Mouse (Mus musculus) embryo, embryonic 9.5 days (tissue): ENCODE measurements at regions not wholly inside any gene's neighbourhood (a gene's known extent, or its start where the extent isn't known, plus 50 kb on each side); places are given as distances from the start of the nearest gene placed in this dataset.
A peak's percentile ranks its signal among the peaks of the same experiment; 100 is the strongest.

Experiments used
- DNase-seq: peaks from one replicate; pipeline ENCODE4 v3.0.0-alpha.2; 2017; ENCODE audit errors: extremely low spot score

DNA sequence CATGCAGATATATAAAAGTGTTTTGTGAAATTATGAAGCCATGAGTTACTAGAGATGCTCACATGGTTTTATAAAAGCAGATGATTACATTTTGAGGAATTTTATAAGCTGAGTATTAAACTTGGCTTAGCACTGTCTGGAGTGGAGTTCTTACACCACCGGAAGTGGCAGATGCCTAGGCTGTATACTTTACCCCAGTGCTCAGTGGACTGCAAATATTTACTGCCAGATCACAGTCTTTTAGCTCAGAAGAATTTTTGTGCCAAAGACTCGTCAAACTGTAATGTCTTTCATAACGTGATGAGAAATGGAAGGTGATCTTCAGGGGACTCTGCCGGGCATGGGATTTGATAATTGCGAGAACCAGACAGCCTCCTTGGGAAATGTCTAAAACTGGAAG, 136.1 kb upstream of the 9330182O14Rik start:
- no peak for DNase-seq

DNA sequence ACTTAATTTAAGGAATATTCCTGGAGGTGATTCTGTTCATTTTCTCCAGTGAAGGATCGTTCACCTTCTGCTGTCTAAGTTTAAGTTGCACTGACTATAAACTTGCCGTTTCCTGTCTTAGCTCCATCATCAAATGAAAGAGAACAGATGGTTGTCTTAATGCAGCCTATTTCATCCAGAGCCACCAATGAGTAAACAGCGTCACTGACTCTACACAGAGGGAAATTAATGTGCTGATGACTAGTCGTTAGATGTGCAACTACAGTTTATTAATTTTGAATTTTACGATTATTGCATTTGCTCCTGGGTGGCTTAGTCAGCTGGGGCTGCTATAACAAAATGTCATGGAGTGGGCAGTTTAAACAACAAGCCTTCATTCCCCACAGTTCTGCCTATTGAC, 134.1 kb upstream of the 9330182O14Rik start:
- DNase-seq = no peak

DNA sequence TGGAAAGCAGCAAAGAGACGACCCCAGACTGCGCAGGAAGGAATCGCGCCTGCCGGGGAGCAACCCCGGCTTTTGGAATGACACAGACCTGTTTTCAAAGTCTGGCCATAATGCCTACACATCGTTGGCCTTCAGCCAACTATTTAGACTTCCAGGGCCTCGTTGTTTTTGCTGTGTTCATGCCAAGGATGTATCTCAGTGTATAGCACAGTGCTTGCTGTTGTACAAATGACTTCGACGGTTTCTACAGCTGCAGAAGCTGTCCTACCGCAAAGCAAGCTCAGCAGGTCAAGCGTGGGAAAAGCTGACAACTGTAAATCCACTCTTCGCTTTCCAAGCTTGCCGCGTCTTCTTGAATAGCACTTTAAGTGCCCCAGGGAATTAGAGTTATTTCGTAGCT, 129.1 kb upstream of the 9330182O14Rik start:
- DNase-seq = no peak

DNA sequence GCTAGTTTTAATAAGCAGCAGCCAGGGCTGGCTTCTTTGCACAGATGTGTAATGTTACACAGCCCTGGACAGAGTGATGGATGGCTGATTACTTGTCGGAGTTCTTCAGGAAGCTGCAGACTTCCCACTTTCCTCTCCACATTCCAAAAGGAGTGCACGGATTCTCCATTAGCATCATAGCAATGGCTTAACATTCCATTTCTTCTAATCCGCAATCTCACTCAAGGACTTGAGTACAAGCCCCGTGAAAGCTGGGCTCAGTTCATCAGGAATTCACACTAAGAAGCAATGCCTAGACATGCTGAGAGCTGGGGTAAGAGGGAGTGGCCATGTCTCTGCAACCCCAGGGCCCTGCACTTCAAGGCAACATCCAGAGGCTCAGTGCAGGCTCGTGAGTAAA, 126.3 kb upstream of the 9330182O14Rik start:
- peak; percentile 17 for DNase-seq

DNA sequence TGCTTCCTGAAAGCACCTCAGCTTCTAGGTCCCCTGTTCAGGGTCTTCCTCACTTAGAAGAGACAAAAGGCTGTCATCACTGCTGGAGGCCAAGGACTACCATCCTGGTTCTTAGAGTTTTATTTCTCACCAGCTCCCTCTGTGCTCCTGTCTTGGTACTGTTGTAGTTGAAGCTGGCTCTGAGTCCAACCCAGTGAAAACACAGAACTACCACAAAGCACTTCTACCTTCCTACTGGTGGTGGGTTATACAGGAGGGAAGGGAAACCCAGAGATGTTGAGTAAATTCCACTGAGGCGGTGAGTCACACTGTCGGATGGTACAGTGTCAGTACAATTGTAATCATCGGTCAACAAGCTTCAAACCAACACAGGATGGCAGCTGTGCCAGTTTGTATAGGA, 120.3 kb upstream of the 9330182O14Rik start:
- no peak for DNase-seq

DNA sequence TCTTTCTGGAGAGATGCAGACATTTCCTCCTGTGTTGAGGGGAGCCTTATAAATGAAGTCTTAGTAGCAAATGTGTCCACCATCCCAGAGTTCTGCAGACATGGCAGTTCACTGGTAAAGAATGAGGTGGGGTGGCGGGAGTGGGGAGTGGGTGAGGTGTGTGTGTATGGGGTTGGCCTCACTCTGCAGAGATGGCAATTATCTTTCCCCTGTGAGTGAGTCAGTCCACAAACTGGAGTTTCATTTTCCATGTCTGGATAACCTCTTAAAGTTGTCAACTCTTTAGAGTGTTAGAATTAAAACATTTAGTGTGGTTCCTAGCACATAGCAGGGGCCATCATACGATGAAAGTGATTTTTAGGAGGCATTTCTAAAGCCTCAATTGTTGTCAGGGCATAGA, 117.1 kb upstream of the 9330182O14Rik start:
- DNase-seq = no peak

DNA sequence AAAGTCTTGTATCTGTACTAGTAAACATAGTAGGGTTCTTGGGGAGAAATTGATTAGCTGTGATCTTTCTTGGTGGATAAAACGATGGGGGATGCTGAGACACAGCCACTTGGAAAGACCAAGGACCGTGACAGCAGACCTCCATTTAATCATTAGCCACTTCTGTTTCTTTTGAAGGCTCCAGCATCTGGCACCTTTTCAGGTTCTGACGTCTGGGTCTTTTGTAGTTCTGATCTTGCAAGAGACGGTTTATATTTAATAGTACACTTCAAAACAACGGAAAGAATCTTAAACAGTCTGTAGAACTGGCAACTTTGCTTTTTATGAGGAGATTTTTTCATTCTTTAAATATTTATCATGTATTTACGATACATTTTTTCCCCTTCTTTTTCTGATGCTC, 116.6 kb upstream of the 9330182O14Rik start:
- DNase-seq = no peak

DNA sequence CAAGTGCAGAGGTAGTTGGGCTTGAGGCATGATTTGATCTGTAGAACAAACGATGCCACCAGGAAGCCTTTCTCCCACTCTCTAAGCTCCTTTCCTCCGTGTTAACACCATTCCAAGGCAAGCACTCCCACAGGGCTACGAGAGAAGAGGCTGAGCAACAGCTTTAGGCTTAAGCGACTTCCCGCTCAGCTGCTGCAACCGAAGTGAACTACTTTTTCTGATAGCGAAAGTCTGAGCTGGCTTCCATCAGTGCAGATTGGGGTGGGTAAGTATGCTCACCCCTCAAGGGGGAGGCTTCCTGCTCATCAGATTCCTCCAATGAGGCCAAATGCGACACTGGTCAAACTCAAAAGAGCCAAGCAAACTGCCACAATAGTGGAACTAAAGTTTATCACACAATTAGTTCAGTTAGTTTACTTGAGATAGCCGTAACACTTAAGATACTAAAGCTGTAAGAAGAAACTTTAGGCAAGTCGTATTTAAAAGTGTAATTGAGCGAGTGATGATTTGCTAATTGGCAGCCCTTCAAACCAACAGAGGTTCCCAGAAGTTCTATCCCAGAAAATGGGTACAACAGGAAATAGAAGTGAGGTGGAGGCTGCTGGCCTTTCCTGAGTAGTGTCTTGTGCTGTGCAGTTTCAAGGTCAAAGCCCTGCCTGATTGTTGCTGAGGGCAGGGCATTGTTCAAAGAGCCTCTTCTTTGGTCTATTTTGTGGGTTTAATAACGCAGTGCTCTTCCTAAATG, 115.9 kb upstream of the 9330182O14Rik start:
- DNase-seq = peak; percentile 23

DNA sequence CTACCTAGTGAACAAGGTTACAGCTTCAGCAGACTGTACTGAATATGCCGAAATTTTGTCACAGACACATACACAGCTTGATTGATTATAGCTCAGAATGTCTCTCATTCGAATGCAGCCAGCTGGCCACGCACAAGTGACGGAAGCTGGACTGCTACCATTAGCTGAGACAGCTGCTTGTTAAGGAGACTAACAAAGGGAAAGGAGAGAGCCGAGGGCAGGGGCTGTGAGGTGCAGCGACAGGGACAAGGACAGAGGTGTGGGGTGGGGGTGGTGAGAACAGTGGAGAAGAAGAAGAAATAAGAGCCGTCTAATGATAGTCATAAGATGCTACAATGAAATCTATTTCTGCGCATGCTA, 115.4 kb upstream of the 9330182O14Rik start:
- DNase-seq = peak; percentile 6

DNA sequence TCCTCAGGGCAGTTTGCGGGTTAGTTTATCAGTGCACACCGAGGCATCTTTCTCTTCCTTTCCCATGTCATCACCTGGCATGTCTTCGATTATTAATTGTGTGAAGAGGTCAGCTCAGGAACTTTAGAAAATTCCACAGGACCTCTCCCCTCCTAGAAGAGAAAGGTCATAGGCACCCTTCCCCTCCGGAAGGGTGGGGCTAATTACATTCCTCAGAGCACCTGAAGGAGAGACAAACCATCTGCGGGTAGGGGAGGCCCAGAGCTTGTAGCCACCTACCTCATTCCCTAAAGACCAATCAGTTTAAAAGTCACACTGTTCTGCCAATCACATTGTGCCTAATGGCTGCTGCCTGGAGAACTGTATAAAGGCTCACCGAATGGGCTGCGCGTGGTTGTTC, 114.9 kb upstream of the 9330182O14Rik start:
- no peak for DNase-seq

DNA sequence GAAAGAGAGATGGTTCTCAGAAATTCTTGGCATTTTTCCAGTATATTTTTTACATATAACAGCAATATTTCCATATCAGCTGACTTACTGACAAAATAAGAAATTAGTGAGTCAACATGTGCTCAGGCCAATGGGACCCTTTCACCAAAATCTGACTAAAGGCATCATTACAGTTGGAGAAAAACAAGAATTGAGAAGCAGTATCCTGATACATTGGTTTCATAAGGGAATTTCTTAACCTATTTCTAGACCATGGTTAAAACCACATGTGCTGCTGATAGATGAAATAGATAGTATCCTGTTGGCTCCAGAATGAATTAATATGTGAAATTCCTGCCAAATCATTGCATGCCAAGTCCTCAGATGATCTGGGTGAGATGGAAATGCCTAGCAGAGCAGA, 114.1 kb upstream of the 9330182O14Rik start:
- DNase-seq = no peak

DNA sequence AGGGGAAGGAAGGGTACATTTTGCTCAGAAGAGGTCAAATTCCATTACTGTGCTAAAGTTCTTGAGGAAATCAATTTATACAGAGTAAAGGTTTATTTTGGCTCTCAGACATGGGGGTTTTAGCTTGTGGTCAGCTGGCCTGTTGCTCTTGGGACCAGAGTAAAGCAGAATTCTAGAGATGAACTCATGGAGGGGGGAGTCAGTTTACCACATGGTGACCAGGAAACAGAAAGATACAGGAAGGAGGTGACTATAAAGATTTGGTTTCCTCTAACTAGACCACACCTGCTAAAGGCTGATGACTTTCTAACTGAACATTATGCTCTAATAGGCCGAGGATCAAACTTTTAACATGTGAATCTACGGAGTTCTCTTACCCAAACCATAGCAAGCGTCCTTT, 113.5 kb upstream of the 9330182O14Rik start:
- no peak for DNase-seq

DNA sequence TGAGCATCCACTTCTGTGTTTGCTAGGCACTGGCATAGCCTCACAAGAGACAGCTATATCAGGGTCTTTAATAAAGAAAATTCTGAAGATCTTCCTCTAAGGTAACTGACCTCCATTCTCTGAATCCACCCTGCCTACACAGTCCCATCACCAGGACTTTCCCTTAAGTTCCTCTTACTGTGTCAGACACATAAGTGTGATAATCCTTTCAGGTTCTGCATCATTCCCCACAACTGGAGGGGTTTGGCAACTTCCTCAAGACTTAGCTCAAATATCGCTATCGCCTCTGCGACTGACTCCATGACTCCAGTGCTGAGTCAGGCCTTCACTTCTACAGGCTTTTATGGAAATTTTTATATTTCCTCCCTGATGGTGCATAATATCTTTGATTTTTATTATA, 111.0 kb upstream of the 9330182O14Rik start:
- no peak for DNase-seq

DNA sequence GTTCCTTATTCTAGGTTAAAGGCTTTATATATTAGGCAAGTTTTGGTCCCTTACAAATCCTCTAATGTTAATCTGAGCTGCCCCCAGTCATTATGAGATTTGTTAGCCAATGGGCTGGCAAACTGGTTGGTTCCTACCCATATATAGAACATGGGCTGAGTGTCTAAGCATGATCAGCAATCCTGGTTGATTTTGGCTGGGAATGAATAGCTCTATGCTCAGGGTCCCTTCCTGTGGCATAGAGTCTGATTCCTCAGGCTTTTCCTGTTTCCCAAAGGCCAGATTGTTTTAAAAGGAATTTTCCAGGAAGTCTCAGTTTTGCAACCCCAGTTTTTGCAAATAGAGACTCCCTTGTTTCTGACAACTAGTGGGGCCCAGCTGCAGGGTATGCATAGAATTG, 102.1 kb upstream of the 9330182O14Rik start:
- DNase-seq = no peak

DNA sequence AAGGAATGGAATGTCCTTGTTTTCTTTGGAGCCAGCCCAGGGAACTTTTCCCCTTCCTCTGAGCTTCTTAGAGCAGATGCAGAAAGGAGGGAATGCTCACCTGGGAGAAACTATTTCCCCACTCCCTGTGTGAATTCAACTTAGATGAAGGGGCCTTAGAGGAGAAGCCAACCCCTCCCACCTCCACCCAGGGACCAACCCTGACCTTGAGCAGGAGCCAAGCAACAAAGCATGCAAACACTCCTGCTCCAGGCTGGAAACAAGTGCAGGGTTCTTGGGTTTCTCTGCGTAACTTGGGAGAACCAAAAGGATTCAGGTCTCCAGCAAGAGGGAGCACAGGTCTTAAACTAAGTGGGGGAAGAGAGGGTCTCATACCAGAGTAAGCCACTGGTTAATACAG, 98.0 kb upstream of the 9330182O14Rik start:
- no peak for DNase-seq

DNA sequence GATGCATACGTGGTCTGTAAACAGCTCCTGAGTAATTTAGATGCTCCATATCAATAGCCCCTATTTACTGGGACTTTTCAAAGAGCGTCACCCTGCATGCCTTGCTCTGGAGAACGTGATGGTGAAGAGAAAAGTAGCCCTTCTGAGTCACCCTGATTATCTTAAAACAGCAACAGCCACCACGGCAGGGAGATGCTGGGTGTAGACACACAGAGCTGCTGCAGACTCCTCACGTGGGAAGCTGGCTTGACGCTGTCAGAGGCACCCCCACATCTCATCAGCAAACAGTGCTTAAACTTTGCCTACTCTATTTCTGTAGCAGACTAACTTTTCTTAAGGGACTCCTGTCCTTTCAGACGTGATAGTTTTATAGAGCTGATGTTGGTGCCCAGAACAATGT, 96.9 kb upstream of the 9330182O14Rik start:
- DNase-seq = no peak

DNA sequence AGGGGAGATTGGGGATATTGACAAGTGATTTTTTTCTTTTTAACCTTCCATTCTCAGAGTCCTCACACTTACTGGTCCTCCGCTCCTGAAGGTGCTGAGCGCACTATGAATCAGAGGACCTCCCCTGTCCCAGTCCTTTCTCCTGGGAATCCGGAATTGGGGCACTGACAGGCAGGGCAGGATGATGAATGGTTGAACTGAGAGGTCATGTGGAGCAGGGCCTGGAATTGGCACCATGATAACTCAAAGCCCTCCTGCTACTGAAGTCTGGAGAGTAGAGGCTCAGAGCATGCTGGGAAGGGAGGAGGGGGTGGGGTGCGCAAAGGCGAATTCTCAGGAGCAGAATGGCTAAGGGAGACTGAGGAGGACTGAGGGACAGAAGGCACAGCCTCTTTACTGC, 87.9 kb upstream of the 9330182O14Rik start:
- DNase-seq = peak; percentile 35

DNA sequence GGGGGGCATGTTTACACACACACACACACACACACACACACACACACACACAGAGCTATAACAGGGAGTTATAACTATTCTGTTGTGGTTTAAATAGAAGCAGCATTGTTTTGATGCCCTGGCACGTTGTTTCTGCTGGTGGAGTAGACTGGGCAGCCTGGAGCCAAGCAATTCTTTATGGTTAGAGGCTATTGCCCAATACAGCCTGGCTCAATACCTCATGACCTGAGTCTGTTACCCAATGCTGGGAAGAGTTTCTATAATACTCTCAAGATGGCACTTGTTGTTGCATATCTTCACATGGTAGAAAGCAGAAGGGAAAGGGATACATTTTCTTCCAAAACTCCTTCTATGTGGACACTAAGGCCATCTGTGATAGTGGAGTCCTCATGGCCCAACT, 87.1 kb upstream of the 9330182O14Rik start:
- no peak for DNase-seq

DNA sequence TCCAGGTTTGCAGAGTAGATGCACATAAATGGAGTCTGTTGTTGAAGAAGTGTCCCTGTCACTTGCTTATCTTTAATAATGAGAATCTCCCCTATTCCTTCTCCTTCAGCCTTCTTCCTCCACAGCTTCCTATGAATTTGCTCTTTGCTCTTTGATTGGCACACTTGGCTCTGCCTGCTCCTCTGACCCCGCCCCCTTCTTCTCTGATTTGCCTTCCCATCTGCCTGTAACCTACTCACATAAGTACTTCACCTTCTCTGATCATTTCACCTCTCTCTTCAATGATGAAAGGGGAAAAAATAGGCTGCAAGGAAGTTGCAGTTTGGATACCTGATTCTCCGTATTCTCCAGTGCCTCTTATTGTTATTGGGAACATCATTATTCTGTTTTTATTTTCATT, 66.1 kb upstream of the 9330182O14Rik start:
- DNase-seq = no peak

DNA sequence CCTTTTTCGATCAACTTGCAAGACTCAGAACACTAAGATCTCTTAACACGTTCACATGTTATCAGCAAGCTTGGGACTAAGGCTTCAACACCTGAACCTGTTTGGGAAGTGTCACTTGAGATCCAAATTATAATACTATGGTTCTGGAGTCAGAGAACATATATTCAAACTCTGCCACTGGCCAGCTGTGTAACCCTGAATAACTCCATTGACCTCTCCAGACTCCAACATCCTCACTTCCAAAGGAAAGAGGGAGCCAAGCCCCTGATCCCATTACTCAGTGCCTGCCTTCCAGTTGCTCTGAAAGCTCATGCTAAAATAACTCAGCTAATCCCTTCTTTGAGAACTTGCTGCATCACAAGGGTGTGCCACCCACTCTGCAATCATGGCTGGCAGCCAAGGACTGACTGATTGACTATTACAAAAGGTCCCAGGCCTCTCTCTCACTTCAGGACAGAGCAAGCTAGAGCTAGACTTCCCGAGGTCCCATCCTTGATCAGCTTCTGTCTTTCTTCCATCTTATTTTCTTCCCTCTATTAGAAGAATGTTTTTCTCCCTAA, 58.8 kb upstream of the 9330182O14Rik start:
- DNase-seq = no peak

DNA sequence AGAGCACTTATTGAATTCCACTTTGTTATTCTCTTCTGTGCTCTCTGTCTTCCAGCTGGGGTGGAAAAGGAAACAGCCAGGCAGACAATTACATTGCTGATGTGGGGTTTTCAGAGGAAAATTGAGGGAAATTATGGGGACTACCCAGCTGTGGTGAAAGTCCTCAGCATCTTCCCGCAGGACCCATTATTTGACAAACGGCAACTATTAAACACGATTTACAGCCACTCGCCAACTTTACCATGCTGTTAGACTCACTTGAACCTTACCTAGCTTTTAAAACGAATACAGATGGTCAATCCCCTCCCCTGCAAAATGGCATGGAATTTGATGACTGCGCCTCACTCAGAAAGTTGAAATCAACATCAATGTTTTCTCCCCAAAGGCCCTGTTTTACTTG, 54.3 kb upstream of the 9330182O14Rik start:
- DNase-seq = no peak
